Mouse (Mus musculus): ENCODE measurements around the gene RPS10-NUDT3. TPM values are rescaled to one million over a fixed set of nuclear protein-coding genes. Genes with fewer than 3 reads are reported as not detected.

RPS10-NUDT3 gene
- polyA plus RNA-seq, 1 experiment from 2014 or later = not detected

DNA sequence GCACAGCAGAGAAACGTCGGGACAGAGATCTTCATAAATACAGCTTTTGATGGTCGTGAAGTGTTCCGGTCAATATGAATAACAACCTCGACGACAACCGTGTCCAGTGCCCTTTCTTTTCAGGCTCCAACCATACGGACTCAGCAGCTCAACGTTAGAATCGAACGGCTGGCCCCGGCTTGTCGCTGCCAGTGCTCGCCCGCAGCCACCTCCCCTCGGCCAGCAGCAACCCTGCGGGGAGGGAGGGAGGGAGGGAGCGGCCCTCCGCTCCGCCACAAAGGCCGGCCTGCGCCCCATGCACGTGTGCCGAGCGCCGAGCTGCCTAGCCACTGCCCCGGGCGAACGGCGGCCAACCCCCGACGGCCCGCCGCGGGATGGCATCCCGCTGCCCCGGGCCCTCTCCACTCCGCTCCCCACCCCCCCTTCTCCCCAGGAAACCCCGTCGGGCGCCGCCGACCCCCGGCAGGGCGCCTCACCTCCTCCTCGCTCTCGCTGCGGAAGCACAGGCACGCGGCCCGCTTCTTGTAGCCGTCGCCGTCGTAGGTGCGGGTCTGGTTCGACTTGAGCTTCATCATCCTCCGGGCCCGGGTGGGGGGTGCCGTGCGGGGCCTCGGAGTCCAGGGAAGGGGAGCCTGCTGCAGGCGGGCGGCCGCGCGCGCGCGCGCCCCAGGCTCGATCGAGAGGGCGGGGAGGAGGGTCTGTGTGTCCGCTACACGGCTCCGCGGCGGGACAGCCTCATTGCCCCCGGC is 12.2 kb downstream of the RPS10-NUDT3 start:
- TF ChIP-seq EP300 (optimal IDR thresholded peaks at IDR 0.05) = no peak
- no peak for TF ChIP-seq CTCF (IDR thresholded peaks at IDR 0.05; ENCODE audit: low read depth)
- Histone ChIP-seq H3K27ac (replicated peaks) (peak overlapping the region; percentile 93), H3K36me3 (ENCODE audit: control insufficient read depth, insufficient read depth, low read length) (no peaks in the 10 kb centered on the region), H3K9me3 (ENCODE audit: control insufficient read depth, low read length) (no peaks in the 10 kb centered on the region), H3K4me3 (ENCODE audit: low read depth, low read length) (peak overlapping the region; percentile 95), H3K4me2 (replicated peaks; ENCODE audit: low read depth) (peak overlapping the region; percentile 78), H3K4me1 (replicated peaks; ENCODE audit: control insufficient read depth, insufficient read depth) (peaks cover 3% of the 10 kb centered on the region; the same call in 1 of the 2 replicates), H3K27me3 (ENCODE audit: control insufficient read depth, insufficient read depth, low read length) (no peaks in the 10 kb centered on the region), H3K9ac (ENCODE audit: low read length) (peak overlapping the region; percentile 96)
- peak; percentile 73 for ATAC-seq (ENCODE audit: low FRiP score, low TSS enrichment)
- under 1% methylated on average over 59 of the region's 80 CpGs for WGBS
- peak; percentile 81 for DNase-seq (ENCODE audit: low spot score)

DNA sequence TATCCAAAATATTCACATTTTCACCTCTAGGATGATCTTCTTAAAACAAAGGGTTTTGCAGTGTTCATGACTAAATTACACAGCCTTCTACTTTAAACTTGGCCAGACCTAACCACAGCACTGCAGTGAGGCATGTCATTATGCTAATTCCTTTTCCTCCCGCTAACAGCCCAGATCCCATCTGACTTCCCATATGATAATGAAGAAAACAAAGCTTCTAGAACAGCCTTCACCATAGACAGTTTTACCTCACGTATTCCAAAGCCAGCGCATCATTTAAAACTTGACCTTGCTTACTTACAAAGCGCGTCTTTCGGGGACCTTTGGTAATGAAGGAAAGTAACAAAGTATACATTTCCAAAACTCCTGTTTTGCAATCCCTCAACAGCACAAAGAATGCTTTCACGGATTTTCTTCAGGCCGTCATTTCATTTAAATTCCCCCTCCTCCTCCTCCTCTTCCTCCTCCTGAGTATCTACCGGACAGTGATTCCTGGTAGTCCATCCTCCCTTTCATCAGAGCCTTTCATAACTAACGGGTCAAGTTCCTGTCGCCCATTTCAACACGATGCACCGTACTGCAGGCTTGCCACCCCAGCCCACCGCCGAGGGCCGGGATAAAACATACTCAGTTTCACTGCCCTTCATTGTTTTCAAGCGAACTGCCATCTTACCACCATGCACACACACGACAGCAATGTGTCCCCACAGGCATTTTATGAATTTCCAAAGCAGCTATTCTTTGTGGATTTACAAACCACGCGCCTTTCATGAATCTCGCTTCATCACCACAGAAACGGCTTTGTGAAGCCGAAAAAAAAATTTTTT is 13.1 kb downstream of the RPS10-NUDT3 start:
- no peak for ATAC-seq (ENCODE audit: low FRiP score, low TSS enrichment)
- peak overlapping the region; percentile 93; the same call in 1 of the 2 replicates for H3K27ac ChIP-seq (replicated peaks)
- TF ChIP-seq CTCF (IDR thresholded peaks at IDR 0.05; ENCODE audit: low read depth) (no peak), EP300 (optimal IDR thresholded peaks at IDR 0.05) (no peak)
- 4% methylated on average over 23 of the region's 23 CpGs for WGBS
- no peaks in the 10 kb centered on the region for H3K27me3 ChIP-seq (ENCODE audit: control insufficient read depth, insufficient read depth, low read length)
- H3K9me3 ChIP-seq (ENCODE audit: control insufficient read depth, low read length) = no peaks in the 10 kb centered on the region
- peaks cover 3% of the 10 kb centered on the region; the same call in 1 of the 2 replicates for H3K4me1 ChIP-seq (replicated peaks; ENCODE audit: control insufficient read depth, insufficient read depth)
- DNase-seq (ENCODE audit: low spot score) = no peak
- H3K9ac ChIP-seq (ENCODE audit: low read length) = peak overlapping the region; percentile 96
- peak overlapping the region; percentile 95 for H3K4me3 ChIP-seq (ENCODE audit: low read depth, low read length)
- H3K36me3 ChIP-seq (ENCODE audit: control insufficient read depth, insufficient read depth, low read length) = no peaks in the 10 kb centered on the region
- H3K4me2 ChIP-seq (replicated peaks; ENCODE audit: low read depth) = peak overlapping the region; percentile 78

DNA sequence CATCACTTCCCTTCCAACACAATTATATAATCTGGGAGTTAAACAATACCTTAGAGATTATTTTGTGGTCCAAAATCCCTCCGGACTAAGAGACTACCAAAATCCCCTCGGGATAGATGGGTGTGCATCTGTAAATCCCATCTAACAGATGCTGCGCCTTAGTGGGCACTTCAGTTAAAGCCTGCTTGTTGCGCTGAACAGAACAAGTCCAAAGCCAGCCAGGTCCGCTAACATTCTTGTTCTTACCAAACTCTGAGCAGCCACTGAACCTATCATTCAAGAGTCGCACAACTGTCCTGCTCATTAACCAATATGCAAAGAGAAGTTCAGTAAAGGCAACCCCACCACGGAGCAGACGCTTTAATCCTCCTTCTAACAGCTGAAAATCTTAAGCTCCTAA is 13.9 kb downstream of the RPS10-NUDT3 start:
- TF ChIP-seq EP300 (optimal IDR thresholded peaks at IDR 0.05) (no peak), CTCF (IDR thresholded peaks at IDR 0.05; ENCODE audit: low read depth) (no peak)
- H3K4me1 ChIP-seq (replicated peaks; ENCODE audit: control insufficient read depth, insufficient read depth) = peaks cover 3% of the 10 kb centered on the region; the same call in 1 of the 2 replicates
- ATAC-seq (ENCODE audit: low FRiP score, low TSS enrichment) = no peak

DNA sequence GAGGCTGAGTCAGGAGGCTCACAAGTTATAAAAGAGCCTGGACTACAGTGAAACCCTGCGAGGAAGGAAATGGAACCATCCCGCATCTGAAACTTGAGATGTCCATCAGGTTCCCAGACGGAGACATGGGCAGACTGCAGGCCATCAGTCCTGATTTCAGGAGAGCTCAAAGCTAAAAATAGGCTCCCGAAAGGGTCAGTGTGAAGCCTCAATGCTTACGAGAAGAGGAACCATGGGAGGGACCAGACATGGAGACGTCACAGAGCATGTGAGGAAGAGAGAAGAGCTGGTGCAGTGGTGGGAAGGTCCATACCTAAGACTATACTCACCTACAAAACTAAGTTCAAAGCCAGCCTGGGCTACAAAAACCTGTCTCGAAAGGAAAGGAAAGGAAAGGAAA is 19.6 kb downstream of the RPS10-NUDT3 start:
- Histone ChIP-seq H3K9ac (ENCODE audit: low read length) (no peak overlapping the region), H3K4me2 (replicated peaks; ENCODE audit: low read depth) (no peak overlapping the region), H3K9me3 (ENCODE audit: control insufficient read depth, low read length) (no peaks in the 10 kb centered on the region), H3K4me1 (replicated peaks; ENCODE audit: control insufficient read depth, insufficient read depth) (no peaks in the 10 kb centered on the region), H3K27ac (replicated peaks) (no peak overlapping the region), H3K36me3 (ENCODE audit: control insufficient read depth, insufficient read depth, low read length) (no peaks in the 10 kb centered on the region), H3K27me3 (ENCODE audit: control insufficient read depth, insufficient read depth, low read length) (no peaks in the 10 kb centered on the region), H3K4me3 (ENCODE audit: low read depth, low read length) (no peak overlapping the region)
- ATAC-seq (ENCODE audit: low FRiP score, low TSS enrichment) (no peak), DNase-seq (ENCODE audit: low spot score) (no peak)
- WGBS = 76% methylated on average over 7 of the region's 7 CpGs
- TF ChIP-seq EP300 (optimal IDR thresholded peaks at IDR 0.05) (no peak), CTCF (IDR thresholded peaks at IDR 0.05; ENCODE audit: low read depth) (no peak)

More for the DNA sequence above, 13.9 kb downstream of the RPS10-NUDT3 start:
- Histone ChIP-seq H3K36me3 (ENCODE audit: control insufficient read depth, insufficient read depth, low read length) (no peaks in the 10 kb centered on the region), H3K4me3 (ENCODE audit: low read depth, low read length) (peak overlapping the region; percentile 95; the same call in 1 of the 2 replicates), H3K27ac (replicated peaks) (no peak overlapping the region), H3K4me2 (replicated peaks; ENCODE audit: low read depth) (peak overlapping the region; percentile 78), H3K9me3 (ENCODE audit: control insufficient read depth, low read length) (no peaks in the 10 kb centered on the region), H3K9ac (ENCODE audit: low read length) (peak overlapping the region; percentile 96; the same call in 1 of the 2 replicates), H3K27me3 (ENCODE audit: control insufficient read depth, insufficient read depth, low read length) (no peaks in the 10 kb centered on the region)
- no peak for DNase-seq (ENCODE audit: low spot score)
- 43% methylated on average over 8 of the region's 8 CpGs for WGBS

DNA sequence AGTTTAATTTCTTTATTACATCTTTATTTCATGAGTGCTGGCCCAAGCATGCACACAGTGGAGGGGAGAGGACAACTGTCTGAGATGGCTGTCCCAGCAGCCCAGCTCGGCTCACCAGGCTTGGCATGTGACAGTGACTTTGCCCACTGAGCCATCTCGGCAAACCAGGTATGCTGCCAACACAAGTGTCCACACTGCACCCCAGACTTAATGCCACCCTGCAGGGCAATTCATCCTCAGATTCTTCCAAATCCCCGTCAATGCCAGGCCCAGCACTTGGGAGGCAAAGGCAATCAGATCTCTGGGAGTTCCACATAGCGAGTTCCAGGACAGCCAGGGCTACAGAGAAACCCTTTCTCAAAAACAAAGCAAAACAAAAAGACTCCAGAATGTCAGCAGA is 22.0 kb downstream of the RPS10-NUDT3 start:
- Histone ChIP-seq H3K9ac (ENCODE audit: low read length) (no peak overlapping the region), H3K4me2 (replicated peaks; ENCODE audit: low read depth) (no peak overlapping the region), H3K36me3 (ENCODE audit: control insufficient read depth, insufficient read depth, low read length) (no peaks in the 10 kb centered on the region; the same call in 1 of the 2 replicates), H3K4me1 (replicated peaks; ENCODE audit: control insufficient read depth, insufficient read depth) (no peaks in the 10 kb centered on the region), H3K27me3 (ENCODE audit: control insufficient read depth, insufficient read depth, low read length) (no peaks in the 10 kb centered on the region), H3K4me3 (ENCODE audit: low read depth, low read length) (no peak overlapping the region), H3K9me3 (ENCODE audit: control insufficient read depth, low read length) (no peaks in the 10 kb centered on the region), H3K27ac (replicated peaks) (no peak overlapping the region)
- TF ChIP-seq EP300 (optimal IDR thresholded peaks at IDR 0.05) = no peak
- no peak for TF ChIP-seq CTCF (IDR thresholded peaks at IDR 0.05; ENCODE audit: low read depth)
- ATAC-seq (ENCODE audit: low FRiP score, low TSS enrichment) = no peak
- 75% methylated on average over 4 of the region's 4 CpGs for WGBS
- no peak for DNase-seq (ENCODE audit: low spot score)

All from stomach, postnatal 0 days (tissue).